Mouse (Mus musculus) CH12.LX (cell line): ENCODE measurements around the gene Nefh.

Source experiments
- CTCF ChIP-seq, 2 experiments: IDR thresholded peaks in 1 of 2; conservative IDR thresholded peaks in 1 of 2; 2 replicates each; pipeline ENCODE4 v1.5.1; 2011 to 2012; ENCODE audit warnings: low read depth in 2 of 2, low read length in 2 of 2, improper control_type of control experiment in 1 of 2, inconsistent platforms in 1 of 2, mild to moderate bottlenecking in 1 of 2, moderate library complexity in 1 of 2
- ELF1 ChIP-seq: IDR thresholded peaks from 2 replicates; pipeline ENCODE4 v1.6.1; 2014; ENCODE audit warnings: low read depth, mild to moderate bottlenecking, inconsistent platforms, low read length, improper control_type of control experiment
- EP300 ChIP-seq: IDR thresholded peaks from 2 replicates; pipeline ENCODE4 v1.6.1; 2011; ENCODE audit warnings: low read length, improper control_type of control experiment
- POLR2A ChIP-seq: IDR thresholded peaks from 2 replicates; pipeline ENCODE4 v1.6.1; 2011; ENCODE audit warnings: low read depth, mild to moderate bottlenecking, improper control_type of control experiment, low read length

DNA sequence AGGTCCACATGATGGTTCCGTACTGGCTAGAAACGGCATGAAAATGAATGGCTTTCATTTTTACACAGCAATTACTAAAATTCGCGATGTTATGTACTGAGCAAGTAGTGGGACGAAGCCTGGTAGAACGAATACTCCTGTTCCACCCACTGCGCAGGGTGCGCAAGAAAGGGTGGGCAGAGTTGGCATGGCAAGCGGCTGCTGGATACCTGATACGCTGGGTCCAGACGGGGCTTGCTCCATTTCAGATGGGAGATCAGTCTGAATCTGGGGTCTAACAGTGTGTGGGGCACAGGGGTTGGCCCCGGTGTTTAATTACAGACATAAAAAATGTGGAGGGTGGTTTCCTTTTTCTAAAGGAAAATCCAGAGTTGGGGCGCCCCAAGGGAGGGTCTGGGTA lies 1.3 kb downstream of the Nefh start:
- TF ChIP-seq CTCF (conservative IDR thresholded peaks at IDR 0.05 in 1 of 2, IDR thresholded peaks at IDR 0.05 in 1 of 2; ENCODE audit: low read depth in 2 of 2, low read length in 2 of 2) (no peak), ELF1 (no peak), POLR2A (no peak), EP300 (no peak)
